Mouse (Mus musculus): Measurements from ENCODE around the gene Ralgapa2. TPM values are rescaled to one million over a fixed set of nuclear protein-coding genes. Genes with fewer than 3 reads are reported as not detected.

Gene Ralgapa2
- total and polyA plus RNA-seq, 3 experiments = 9.2 to 9.6 TPM; not detected in 1

GRCm38 (mm10) chr2:146549111-146549776 is 37.1 kb upstream of the Ralgapa2 start:
- Histone ChIP-seq H3K9me3 (replicated peaks; ENCODE audit: insufficient read depth, low read length) (no peaks in the 10 kb centered on the region), H3K27ac (ENCODE audit: control insufficient read depth, low read depth, low read length) (no peak overlapping the region), H3K27me3 (ENCODE audit: control insufficient read depth in 1 of 2, insufficient read depth in 2 of 2, low read length in 2 of 2) (no peaks in the 10 kb centered on the region), H3K79me2 (ENCODE audit: control insufficient read depth, insufficient read depth, low read length, poor library complexity) (no peaks in the 10 kb centered on the region), H3K4me1 (ENCODE audit: control insufficient read depth in 1 of 2, insufficient read depth in 2 of 2, low read length in 2 of 2) (peaks cover 5 to 17% of the 10 kb centered on the region in 2 experiments), H3K9ac (ENCODE audit: control insufficient read depth, low read depth, low read length, poor library complexity, severe bottlenecking) (no peak overlapping the region), H3K4me3 (ENCODE audit: control insufficient read depth in 1 of 2, insufficient read depth in 1 of 2, low read depth in 2 of 2, low read length in 2 of 2) (no peak overlapping the region), H3K36me3 (ENCODE audit: control insufficient read depth in 1 of 2, insufficient read depth in 2 of 2, low read length in 2 of 2) (peaks cover 0 to 17% of the 10 kb centered on the region in 2 experiments; a peak in 2 of 4 replicates)
- DNase-seq (ENCODE audit: low read depth, low spot score) = no peak
- TF ChIP-seq TAL1 (IDR thresholded peaks at IDR 0.05; ENCODE audit: low read length) (no peak), MYC (IDR thresholded peaks at IDR 0.05; ENCODE audit: low read depth, low read length) (no peak), ZMIZ1 (IDR thresholded peaks at IDR 0.05; ENCODE audit: low read depth, low read length) (no peak), MAFK (IDR thresholded peaks at IDR 0.05; ENCODE audit: borderline replicate concordance, low read depth, low read length) (no peak), MAX (IDR thresholded peaks at IDR 0.05; ENCODE audit: low read length) (no peak), GABPA (IDR thresholded peaks at IDR 0.05; ENCODE audit: low read depth, low read length) (no peak), ELF1 (IDR thresholded peaks at IDR 0.05; ENCODE audit: low read depth, low read length) (no peak), MAZ (IDR thresholded peaks at IDR 0.05; ENCODE audit: low read depth, low read length) (no peak), USF1 (IDR thresholded peaks at IDR 0.05; ENCODE audit: low read depth, low read length) (no peak)

DNA sequence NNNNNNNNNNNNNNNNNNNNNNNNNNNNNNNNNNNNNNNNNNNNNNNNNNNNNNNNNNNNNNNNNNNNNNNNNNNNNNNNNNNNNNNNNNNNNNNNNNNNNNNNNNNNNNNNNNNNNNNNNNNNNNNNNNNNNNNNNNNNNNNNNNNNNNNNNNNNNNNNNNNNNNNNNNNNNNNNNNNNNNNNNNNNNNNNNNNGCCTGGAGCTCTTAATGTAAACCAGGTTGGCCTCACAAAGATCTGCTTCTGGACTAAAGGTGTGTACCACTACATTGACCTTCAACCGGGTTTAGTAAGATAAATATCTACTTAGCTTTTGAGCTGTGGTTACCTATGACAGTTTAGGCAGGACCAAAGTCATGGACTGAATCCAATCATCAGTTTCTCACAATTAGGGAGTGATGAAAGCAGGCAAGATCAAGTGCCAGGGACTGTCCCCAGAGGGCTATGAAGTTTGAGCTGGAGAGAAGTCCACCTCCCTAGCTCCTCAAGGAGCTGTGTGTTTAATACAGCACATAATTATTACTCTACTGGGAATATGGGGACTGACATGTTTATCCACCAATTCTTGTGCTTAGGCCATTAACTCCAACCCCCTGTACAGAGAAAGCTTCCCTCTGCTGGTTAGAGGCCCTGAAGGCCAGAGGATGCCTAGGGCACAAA is 32.1 kb upstream of the Ralgapa2 start:
- H3K4me3 ChIP-seq (ENCODE audit: control insufficient read depth in 1 of 2, insufficient read depth in 1 of 2, low read depth in 2 of 2, low read length in 2 of 2) = no peak overlapping the region
- no peaks in the 10 kb centered on the region for H3K27me3 ChIP-seq (ENCODE audit: control insufficient read depth in 1 of 2, insufficient read depth in 2 of 2, low read length in 2 of 2)
- no peak overlapping the region for H3K9ac ChIP-seq (ENCODE audit: control insufficient read depth, low read depth, low read length, poor library complexity, severe bottlenecking)
- no peak for DNase-seq (ENCODE audit: low read depth, low spot score)
- H3K79me2 ChIP-seq (ENCODE audit: control insufficient read depth, insufficient read depth, low read length, poor library complexity) = no peaks in the 10 kb centered on the region
- no peaks in the 10 kb centered on the region for H3K4me1 ChIP-seq (ENCODE audit: control insufficient read depth in 1 of 2, insufficient read depth in 2 of 2, low read length in 2 of 2)
- no peaks in the 10 kb centered on the region for H3K9me3 ChIP-seq (replicated peaks; ENCODE audit: insufficient read depth, low read length)
- peaks cover 0 to under 1% of the 10 kb centered on the region in 2 experiments; a peak in 2 of 4 replicates for H3K36me3 ChIP-seq (ENCODE audit: control insufficient read depth in 1 of 2, insufficient read depth in 2 of 2, low read length in 2 of 2)
- H3K27ac ChIP-seq (ENCODE audit: control insufficient read depth, low read depth, low read length) = no peak overlapping the region
- TF ChIP-seq ZNF384 (IDR thresholded peaks at IDR 0.05; ENCODE audit: low read depth, low read length) = no peak
- no peak for TF ChIP-seq POLR2A (IDR thresholded peaks at IDR 0.05; ENCODE audit: control insufficient read depth in 1 of 2, insufficient read depth in 1 of 2, low read depth in 1 of 2, low read length in 2 of 2, poor library complexity in 1 of 2)
- TF ChIP-seq NELFE (IDR thresholded peaks at IDR 0.05; ENCODE audit: low read depth, low read length) = no peak
- TF ChIP-seq MYB (IDR thresholded peaks at IDR 0.05; ENCODE audit: low read depth, low read length) = no peak
- no peak for TF ChIP-seq ELF1 (IDR thresholded peaks at IDR 0.05; ENCODE audit: low read depth, low read length)
- no peak for TF ChIP-seq GATA1 (IDR thresholded peaks at IDR 0.05; ENCODE audit: low read depth, low read length)
- no peak for TF ChIP-seq CHD1 (IDR thresholded peaks at IDR 0.05; ENCODE audit: low read depth, low read length)
- TF ChIP-seq ZKSCAN1 (IDR thresholded peaks at IDR 0.05; ENCODE audit: low read depth, low read length) = no peak
- no peak for TF ChIP-seq CHD2 (IDR thresholded peaks at IDR 0.05; ENCODE audit: low read length)
- TF ChIP-seq MAX (IDR thresholded peaks at IDR 0.05; ENCODE audit: low read length) = no peak
- TF ChIP-seq USF2 (IDR thresholded peaks at IDR 0.05; ENCODE audit: borderline replicate concordance in 1 of 2, insufficient read depth in 1 of 2, low read depth in 1 of 2, low read length in 2 of 2) = no peak
- TF ChIP-seq ETS1 (IDR thresholded peaks at IDR 0.05; ENCODE audit: low read depth, low read length) = no peak
- TF ChIP-seq MEF2A (IDR thresholded peaks at IDR 0.05; ENCODE audit: extremely low read depth, insufficient replicate concordance, low read depth, low read length, poor library complexity, severe bottlenecking) = no peak
- TF ChIP-seq SIN3A (IDR thresholded peaks at IDR 0.05; ENCODE audit: low read length) = no peak
- no peak for TF ChIP-seq EP300 (IDR thresholded peaks at IDR 0.05; ENCODE audit: low read depth in 1 of 2, low read length in 2 of 2)
